Mouse (Mus musculus): ENCODE data around the gene Igf2bp3.
A peak's percentile ranks its signal among the peaks of the same experiment; 100 is the strongest.

Gene Igf2bp3

DNA sequence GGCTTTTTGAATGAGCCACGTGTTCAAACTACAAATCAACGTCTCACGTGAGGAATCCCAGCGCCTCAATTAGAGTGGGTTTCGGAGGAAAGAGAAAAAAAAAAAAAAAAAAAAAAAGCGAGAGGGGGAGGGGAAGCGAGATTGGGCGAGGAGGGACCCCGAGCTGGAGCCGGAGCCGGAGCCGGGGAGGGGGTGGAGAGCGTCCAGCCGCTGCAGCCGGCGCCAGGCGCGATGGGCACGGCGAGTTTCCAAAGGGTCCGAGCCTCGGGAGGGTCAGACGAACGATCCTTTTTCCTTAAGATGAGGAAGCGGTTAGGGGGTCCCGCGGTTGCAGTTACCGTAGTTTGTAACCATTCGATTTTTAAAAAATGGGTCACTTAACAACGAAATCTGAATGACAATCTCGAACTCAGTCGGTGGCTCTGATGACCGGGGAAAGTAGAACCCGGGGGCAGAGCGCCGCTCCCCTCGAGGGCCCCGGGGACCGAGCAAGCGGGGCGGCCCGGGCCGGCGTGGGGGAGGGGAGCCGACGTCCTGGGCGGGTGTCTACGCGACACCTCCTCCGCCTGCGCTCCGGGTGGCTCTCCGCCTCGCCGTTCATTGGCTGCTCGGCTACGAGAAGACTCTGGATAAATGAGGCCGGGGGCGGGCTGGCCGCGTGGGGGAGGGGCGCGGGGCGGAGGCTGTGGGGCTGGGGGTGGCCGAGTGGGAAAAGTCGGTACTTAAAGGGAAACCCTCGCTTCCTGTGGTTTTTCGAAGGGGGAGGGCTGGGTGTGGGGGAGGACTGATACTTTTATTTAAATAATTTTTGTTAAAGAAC lies at the start of gene Igf2bp3:
Igf2bp3 (minus strand) TSS at position 30 of the 820 bp plus-strand sequence.
- peak; percentile 23 to 24 for DNase-seq

DNA sequence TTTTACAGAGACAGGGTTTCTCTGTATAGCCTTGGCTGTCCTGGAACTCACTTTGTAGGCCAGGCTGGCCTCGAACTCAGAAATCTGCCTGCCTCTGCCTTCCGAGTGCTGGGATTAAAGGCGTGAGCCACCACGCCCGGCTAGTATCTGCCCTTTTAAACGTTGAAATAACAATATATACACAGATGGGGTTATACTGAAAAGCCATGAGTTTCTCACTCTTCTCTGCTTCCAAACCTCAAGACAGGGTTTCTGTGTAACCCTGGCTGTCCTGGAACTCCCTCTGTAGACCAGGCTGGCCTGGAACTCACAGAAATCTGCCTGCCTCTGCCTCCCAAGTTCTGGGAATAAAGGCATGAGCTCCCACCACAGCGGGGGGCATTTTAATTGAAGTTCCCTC lies 49.7 kb upstream of the Igf2bp3 start:
- peak; percentile 12 to 16 for DNase-seq

GRCm38 (mm10) chr6:49263847-49264243 lies 49.1 kb upstream of the Igf2bp3 start, which contains the start of gene Tra2a:
TSS of gene Tra2a (minus strand) at chr6:49264033.
- peak; percentile 97 to 98 for DNase-seq

GRCm38 (mm10) chr6:49263081-49263846 lies 48.5 kb upstream of the Igf2bp3 start:
- peak in 1 of 2 experiments; percentile 71 for DNase-seq

DNA sequence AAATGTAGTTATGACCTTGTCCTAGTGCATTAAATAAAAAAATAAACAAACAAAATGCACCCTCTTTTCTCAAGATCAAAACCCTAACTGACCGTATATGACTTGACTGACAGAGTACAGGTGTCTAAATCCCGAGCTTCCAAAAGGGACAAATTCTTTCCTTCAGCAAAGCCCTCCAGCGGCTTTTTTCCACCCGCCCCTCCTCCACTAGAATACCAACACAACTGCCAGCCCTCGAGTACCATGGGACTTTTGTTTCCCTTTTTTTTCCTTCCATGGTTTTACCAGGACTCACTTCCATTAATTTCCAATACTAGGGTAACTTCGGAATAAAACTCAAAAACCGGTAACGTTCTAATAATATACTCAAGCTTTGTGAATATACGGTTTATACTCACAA lies 47.7 kb upstream of the Igf2bp3 start:
- peak in 1 of 2 experiments; percentile 12 for DNase-seq

DNA sequence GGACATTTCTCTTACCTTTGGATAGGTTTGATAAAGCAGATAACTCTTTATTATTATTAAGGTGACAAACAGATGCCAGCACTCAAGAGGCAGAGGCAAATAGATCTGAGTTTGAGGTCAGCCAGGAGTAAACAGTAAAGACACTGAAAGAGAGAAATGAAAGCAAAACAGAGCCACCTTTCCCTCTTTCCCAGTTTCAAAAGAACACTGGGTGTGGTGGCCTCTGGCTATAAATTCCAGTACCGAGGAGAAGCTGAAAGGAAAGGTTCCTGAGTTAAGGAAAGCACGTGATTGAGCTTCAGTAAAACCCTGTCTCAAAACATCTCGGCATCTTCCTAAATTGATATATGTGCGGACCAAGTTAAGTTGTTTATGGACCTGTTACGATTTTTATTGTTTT lies 45.0 kb upstream of the Igf2bp3 start:
- DNase-seq: no peak

DNA sequence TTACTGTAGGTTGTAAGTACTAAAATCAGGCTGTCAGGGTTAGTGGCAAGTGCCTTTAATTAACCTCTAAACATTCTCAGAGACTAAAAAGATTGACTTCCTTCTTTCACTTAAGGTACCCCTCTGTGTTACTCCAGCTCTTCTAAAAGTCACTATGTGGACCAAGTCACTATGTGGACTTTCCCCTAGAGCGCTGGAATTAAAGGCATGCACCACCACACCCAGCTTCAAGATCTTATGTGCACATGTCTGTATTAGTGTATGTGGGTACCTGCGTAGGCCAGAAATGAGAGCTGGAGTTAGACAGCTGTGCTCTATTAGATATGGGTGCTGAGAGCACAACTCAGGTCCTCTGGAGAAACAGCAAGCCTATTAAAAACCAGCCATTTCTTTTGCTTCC lies 43.1 kb upstream of the Igf2bp3 start:
- no peak for DNase-seq

GRCm38 (mm10) chr6:49252207-49252606 lies 37.5 kb upstream of the Igf2bp3 start:
- DNase-seq: no peak

GRCm38 (mm10) chr6:49251199-49251598 lies 36.4 kb upstream of the Igf2bp3 start:
- DNase-seq: no peak

DNA sequence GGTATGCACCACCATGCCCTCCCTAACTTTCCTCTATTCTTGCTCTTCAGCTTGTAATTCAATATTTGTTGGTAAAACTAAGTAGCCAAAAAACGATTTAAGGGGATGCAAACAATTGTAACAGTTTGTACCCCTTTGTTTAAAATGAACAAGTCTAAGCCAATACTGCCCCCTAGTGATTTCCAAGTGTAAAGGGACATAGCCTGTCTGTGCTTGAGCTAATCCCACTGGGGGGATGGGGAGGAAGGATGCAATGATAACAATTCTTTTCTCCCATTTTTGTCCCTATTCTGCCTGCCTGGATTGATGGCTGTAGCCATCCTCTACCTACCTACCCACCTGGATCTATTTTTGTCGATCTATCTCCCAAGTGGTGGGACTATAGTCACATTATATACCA lies 32.5 kb upstream of the Igf2bp3 start:
- DNase-seq: peak in 1 of 2 experiments; percentile 21

GRCm38 (mm10) chr6:49242331-49242730 lies 27.6 kb upstream of the Igf2bp3 start:
- no peak for DNase-seq

DNA sequence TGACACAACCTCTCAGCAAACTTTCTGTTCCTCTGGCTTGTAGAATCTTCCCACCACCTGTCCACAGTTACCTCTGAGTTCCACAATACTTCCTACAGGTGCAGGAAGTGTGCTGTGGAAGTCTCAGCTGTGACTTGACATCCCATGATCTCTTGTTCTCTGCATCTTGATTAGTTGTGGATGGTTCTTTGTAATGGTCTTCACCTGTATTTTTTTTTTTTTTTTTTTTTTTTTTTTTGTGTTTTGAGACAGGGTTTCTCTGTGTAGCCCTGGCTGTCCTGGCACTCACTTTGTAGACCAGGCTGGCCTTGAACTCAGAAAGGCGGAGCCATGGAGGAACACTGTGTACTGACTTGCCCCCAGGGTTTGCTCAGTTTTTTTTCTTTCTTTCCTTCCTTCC lies 26.8 kb upstream of the Igf2bp3 start:
- DNase-seq: no peak

DNA sequence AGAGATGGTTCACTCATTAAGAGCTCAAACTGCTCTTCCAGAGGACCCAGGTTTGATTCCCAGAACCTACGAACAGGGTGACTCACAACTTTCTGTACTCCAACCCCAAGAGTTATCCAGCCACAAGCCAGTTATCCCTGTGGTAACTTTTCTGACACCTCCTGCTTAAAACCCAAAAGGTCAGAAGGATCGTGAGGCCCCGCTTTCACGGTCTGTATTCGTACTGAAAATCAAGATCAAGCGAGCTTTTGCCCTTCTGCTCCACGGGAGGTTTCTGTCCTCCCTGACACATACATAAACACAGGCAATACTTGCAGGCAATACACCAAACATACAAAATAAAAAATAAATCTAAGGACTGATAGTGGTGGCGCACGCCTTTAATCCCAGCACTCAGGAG lies 21.6 kb upstream of the Igf2bp3 start:
- DNase-seq: peak; percentile 98 to 100

- no peak for DNase-seq
Measured at GRCm38 (mm10) chr6:49233356-49233755, 18.6 kb upstream of the Igf2bp3 start.

DNA sequence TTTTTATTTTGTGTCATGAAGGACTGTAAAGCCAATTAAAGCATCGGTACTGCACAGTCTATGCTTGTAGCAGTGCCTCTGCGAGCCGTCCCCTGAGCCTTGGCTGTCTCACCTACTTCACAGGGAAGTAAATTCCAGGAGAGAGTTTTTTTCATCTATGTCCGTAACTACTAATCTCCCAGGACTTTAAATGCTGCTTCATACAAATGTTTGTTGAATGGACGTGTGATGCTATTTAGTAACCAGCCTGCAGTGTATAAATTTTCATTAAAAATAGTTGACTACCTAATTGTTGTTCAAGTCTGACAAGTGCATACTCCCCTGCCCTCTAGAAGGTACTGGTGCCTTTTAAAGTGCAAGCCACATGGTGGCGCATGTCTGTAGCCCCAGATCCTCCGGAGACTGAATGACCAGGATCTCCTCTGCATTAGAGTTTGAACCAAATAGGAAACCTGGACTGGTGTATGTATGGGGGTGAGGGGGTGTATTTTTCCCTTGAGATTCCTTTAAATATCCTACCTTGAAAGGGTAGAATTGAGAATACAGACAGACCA lies 13.4 kb upstream of the Igf2bp3 start:
- DNase-seq: peak; percentile 14 to 50

- peak; percentile 16 to 46 for DNase-seq
Measured at GRCm38 (mm10) chr6:49227184-49227735, 12.5 kb upstream of the Igf2bp3 start.

- DNase-seq: no peak
Measured at GRCm38 (mm10) chr6:49225728-49226123, 11.0 kb upstream of the Igf2bp3 start.

DNA sequence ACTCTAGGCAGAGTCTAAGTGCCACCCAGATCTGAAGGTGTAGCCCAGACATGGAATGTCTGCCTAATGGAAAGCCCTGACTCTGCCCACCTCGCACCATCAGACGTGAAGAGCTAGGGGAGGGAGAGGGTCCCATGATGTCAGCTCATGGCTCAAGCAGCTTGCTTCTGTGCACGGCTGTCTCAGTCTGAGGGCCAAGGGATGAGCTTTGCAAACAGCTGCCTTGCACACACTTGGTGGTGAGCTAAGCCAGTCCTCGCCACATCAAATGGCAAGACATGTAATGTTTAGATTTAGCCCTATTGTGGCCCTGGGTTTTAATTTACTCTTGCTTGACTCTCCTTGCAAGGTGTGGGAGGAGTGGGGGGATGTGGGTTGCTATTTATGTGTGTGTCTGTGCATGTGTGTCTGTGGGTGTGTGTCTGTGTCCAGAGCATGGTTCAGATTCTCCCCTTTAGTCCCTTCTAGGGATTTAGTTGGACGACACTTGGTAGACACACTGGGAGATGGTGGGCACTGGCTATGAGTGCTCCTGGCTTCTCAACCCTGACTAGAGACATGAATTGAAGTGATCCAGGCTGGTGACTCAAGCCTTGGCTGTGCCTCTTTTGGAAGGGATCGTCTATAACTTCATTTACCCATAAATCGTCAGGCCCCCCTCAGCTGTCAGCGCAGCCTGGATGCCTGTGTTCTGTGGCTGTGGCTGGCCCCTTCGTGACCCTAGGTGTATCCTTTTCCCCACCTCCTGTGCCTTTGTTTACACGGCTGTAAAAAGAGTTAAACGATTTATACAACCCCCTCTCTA lies 10.4 kb upstream of the Igf2bp3 start:
- no peak for DNase-seq

- peak in 1 of 2 experiments; percentile 33 for DNase-seq
Measured at GRCm38 (mm10) chr6:49221906-49222305, 7.1 kb upstream of the Igf2bp3 start.

- no peak for DNase-seq
Measured at GRCm38 (mm10) chr6:49219920-49220604, 5.3 kb upstream of the Igf2bp3 start.

DNA sequence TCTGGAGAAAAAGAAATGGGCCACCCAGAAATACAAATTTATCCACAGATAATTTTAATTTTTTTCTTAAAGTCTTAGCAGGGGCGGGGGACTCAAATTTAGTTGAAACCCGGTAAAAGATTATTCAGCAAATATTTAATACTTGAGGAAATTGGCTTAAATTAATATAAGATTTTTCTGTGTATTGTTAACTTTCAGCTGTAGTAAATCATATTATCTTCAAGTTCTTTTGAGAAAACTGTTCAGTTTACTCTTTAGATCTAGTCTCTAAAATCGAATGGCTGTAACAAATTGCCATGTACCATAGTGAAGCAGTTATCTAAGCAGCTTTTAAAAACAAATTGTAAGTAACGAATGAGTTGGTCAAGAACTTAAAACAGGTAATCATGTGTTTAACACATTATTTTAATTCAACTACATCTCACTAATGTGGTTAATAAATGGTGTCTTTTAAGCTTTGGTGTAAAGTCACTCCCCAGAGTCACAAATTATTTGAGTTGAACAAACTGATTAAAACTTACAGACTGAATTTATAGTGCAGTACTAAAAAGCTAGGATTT lies 4.3 kb upstream of the Igf2bp3 start:
- DNase-seq: no peak

Data from cerebellum, postnatal 25 days (tissue).